Mouse (Mus musculus): Measurements from ENCODE around the gene Lrrc4. TPM values are rescaled to one million over a fixed set of nuclear protein-coding genes. Genes with fewer than 3 reads are reported as not detected.

The Lrrc4 gene
- polyA plus RNA-seq, 1 experiment from 2014 or later: 6.9 TPM

DNA sequence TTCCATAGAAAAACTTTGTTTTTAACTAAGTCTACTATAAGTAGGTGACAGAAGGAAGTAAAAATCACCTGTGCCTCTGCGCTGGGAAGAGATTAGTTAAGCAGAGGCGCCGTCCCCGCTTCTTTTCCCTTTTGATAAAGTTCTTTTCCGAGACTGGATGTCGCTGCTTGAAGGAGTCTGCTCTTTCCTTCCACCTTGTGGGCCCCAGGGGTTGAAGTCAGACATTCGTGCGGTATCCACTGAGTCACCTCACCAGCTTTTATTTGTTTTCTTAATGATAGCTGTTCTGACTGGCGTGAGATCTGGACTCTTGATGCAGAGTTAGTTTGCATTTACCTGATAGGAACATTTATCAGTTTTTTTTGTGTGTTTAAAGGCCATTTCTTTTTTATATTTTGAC is 96.4 kb downstream of the Lrrc4 start:
- WGBS: 81% methylated on average over 9 of the region's 9 CpGs
- Histone ChIP-seq H3K4me2 (replicated peaks) (no peak overlapping the region), H3K27ac (no peak overlapping the region), H3K9me3 (no peaks in the 10 kb centered on the region), H3K27me3 (replicated peaks) (no peaks in the 10 kb centered on the region), H3K4me3 (no peak overlapping the region), H3K4me1 (no peaks in the 10 kb centered on the region), H3K9ac (no peak overlapping the region), H3K36me3 (no peaks in the 10 kb centered on the region)
- ATAC-seq (ENCODE audit: low FRiP score, low read depth): no peak

DNA sequence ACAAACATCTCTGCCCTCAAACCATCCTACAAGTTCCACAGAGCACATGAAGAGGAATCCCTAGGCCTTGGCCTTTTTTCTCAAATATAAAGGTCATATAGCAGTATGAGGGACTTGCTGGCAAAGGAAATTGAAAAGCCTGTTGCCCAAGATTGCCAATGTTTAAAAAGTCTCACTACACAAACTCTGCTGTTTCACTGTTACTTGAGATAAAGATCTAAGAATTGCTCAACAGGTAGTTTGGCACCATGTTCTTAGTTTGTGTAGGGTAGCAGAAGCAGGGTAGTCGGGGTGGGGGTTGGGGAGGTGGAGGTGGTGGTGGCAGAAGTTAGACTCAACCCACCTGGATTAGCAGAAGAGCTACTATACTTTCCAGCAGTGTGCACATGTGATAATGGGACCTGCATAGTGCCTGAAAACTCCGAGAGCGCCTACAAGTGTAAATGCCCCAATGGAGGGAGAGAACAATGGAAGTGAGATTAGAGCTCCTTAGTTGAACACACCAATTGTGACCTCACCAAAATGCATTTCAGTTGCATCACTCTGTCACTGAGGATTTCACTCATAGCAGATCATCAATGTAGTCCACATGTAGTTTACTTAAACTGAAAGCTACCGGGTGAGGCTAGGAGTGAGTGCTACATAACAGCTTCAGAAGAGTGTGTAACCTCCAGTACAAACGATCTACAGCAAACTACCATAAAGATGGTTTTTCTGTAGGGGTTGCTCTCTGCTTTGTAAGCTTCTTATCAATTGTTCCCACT is 97.5 kb downstream of the Lrrc4 start:
- H3K4me2 ChIP-seq (replicated peaks): no peak overlapping the region
- no peak overlapping the region for H3K27ac ChIP-seq
- no peak for ATAC-seq (ENCODE audit: low FRiP score, low read depth)
- no peak overlapping the region for H3K4me3 ChIP-seq
- 85% methylated on average over 5 of the region's 5 CpGs for WGBS
- no peak overlapping the region for H3K9ac ChIP-seq
- H3K9me3 ChIP-seq: no peaks in the 10 kb centered on the region
- no peaks in the 10 kb centered on the region for H3K36me3 ChIP-seq
- H3K27me3 ChIP-seq (replicated peaks): no peaks in the 10 kb centered on the region
- peaks cover 10% of the 10 kb centered on the region for H3K4me1 ChIP-seq

DNA sequence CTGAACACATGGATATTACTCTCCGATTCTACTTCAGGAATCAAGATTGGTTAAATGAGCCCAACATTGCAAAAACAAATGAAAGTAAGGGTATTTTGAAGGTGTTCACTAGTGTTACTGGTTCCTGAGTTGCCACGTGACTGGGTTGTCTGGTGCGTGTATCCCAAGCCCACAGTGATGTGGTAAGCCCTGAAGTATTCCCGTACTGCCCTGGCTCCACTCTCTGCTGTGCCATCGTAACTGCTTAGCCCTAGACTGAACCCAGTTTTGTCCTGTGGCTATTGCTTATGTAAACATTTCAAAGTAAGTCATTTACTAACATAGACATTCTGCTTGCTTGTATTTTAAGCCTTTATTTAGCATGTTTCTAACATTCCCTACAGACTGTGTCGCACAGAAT is 100.3 kb downstream of the Lrrc4 start:
- H3K9me3 ChIP-seq: no peaks in the 10 kb centered on the region
- no peak overlapping the region for H3K9ac ChIP-seq
- no peaks in the 10 kb centered on the region for H3K36me3 ChIP-seq
- peaks cover 15% of the 10 kb centered on the region for H3K4me1 ChIP-seq
- no peak for ATAC-seq (ENCODE audit: low FRiP score, low read depth)
- no peak overlapping the region for H3K4me3 ChIP-seq
- H3K27me3 ChIP-seq (replicated peaks): no peaks in the 10 kb centered on the region
- 95% methylated on average over 6 of the region's 6 CpGs for WGBS
- H3K4me2 ChIP-seq (replicated peaks): no peak overlapping the region
- no peak overlapping the region for H3K27ac ChIP-seq

DNA sequence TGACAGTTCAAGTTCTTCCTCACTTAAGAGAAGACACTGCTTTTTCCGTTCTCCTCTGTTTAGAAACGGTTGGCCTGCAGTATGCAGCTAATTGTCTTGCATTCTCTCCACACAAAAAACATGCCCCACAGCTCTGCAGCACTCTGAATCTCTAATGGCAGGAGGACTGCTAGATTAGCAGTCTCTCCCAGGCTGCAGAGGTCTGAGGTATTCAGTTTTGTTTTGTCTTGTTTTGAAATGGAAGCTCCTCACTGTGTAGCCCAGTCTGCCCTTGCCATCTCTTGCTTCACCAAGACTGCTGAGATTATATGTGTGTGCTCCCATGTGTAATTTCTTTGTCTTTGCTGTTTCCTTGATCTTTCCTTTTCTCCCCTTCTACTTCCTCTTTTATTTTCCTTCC is 101.9 kb downstream of the Lrrc4 start:
- Histone ChIP-seq H3K27me3 (replicated peaks) (no peaks in the 10 kb centered on the region), H3K27ac (no peak overlapping the region), H3K4me1 (peaks cover 15% of the 10 kb centered on the region), H3K4me2 (replicated peaks) (no peak overlapping the region), H3K9ac (no peak overlapping the region), H3K9me3 (no peaks in the 10 kb centered on the region), H3K4me3 (no peak overlapping the region), H3K36me3 (no peaks in the 10 kb centered on the region)
- 11% methylated on average over 2 of the region's 2 CpGs for WGBS
- ATAC-seq (ENCODE audit: low FRiP score, low read depth): no peak

DNA sequence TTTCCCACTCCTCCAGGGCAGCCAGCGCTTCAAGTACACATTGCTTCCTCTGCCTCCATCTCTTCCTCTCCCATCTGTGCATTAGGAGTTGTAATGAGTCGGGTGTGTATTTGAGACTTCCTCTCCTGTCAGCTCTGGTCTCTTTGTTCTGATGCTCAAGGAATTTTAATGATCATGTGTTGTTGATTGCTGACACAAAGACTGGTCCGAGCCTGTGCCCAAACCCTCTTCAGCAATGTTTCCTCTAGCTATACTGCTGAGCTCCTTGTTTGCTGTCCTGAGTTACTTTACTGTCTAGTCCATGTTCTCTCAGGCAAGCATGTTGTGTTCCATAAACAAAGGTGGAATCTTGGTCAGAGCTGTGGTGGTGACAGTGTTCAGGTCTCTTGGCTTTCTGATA is 102.3 kb downstream of the Lrrc4 start:
- H3K9ac ChIP-seq: no peak overlapping the region
- no peaks in the 10 kb centered on the region for H3K9me3 ChIP-seq
- H3K27me3 ChIP-seq (replicated peaks): no peaks in the 10 kb centered on the region
- H3K4me1 ChIP-seq: peaks cover 15% of the 10 kb centered on the region
- WGBS: 15% methylated on average over 3 of the region's 3 CpGs
- no peak overlapping the region for H3K4me3 ChIP-seq
- no peak overlapping the region for H3K27ac ChIP-seq
- ATAC-seq (ENCODE audit: low FRiP score, low read depth): no peak; the same call in 1 of the 2 replicates
- no peak overlapping the region for H3K4me2 ChIP-seq (replicated peaks)
- H3K36me3 ChIP-seq: no peaks in the 10 kb centered on the region

DNA sequence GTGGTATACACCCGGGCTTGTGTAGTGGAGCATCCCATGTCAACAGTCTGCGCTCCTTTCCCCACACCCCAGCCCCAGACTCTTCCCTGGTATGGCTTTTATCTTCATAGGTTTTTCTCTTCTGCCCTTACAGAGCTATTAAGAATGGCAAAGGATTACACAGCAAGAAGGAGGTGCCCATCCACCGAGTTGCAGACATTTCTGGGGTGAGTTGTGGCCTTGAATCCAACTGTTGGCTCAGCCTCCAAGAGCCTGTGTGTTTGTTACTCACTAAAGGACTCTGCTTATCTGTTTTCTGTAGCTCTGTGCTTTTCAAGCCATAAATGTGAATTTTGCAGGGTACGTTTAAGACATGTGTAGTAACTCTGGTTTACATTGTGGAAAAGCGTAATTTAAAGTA is 106.8 kb downstream of the Lrrc4 start:
- no peak overlapping the region for H3K4me2 ChIP-seq (replicated peaks)
- no peak overlapping the region for H3K27ac ChIP-seq
- H3K9ac ChIP-seq: no peak overlapping the region
- no peaks in the 10 kb centered on the region for H3K27me3 ChIP-seq (replicated peaks)
- H3K36me3 ChIP-seq: no peaks in the 10 kb centered on the region
- no peak for ATAC-seq (ENCODE audit: low FRiP score, low read depth)
- 80% methylated on average over 5 of the region's 5 CpGs for WGBS
- H3K9me3 ChIP-seq: no peaks in the 10 kb centered on the region
- H3K4me3 ChIP-seq: no peak overlapping the region
- peaks cover 12% of the 10 kb centered on the region for H3K4me1 ChIP-seq

DNA sequence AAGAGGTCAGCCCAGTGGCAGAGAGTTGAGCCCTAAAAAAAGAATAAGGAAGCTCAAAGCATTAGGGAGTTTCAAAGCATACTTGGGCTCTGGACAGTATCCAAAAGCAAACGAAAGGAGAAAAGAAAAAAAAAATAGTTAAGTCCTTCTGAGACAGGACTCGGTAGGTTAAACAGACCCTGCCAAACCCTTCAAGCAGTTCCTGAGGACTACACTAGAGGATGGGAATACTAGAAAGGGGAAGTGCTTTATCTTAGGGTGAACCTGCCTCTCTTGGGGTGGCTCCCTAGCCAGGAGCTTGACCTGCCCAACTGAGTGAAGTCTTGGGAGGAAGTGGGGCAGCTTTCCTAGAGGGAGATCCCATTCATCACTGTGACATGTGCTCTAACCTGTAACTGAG is 108.5 kb downstream of the Lrrc4 start:
- no peak overlapping the region for H3K27ac ChIP-seq
- no peaks in the 10 kb centered on the region for H3K4me1 ChIP-seq
- ATAC-seq (ENCODE audit: low FRiP score, low read depth): no peak
- 74% methylated on average over 2 of the region's 2 CpGs for WGBS
- no peaks in the 10 kb centered on the region for H3K36me3 ChIP-seq
- H3K9ac ChIP-seq: no peak overlapping the region
- no peaks in the 10 kb centered on the region for H3K9me3 ChIP-seq
- H3K27me3 ChIP-seq (replicated peaks): no peaks in the 10 kb centered on the region
- H3K4me3 ChIP-seq: no peak overlapping the region
- H3K4me2 ChIP-seq (replicated peaks): no peak overlapping the region

DNA sequence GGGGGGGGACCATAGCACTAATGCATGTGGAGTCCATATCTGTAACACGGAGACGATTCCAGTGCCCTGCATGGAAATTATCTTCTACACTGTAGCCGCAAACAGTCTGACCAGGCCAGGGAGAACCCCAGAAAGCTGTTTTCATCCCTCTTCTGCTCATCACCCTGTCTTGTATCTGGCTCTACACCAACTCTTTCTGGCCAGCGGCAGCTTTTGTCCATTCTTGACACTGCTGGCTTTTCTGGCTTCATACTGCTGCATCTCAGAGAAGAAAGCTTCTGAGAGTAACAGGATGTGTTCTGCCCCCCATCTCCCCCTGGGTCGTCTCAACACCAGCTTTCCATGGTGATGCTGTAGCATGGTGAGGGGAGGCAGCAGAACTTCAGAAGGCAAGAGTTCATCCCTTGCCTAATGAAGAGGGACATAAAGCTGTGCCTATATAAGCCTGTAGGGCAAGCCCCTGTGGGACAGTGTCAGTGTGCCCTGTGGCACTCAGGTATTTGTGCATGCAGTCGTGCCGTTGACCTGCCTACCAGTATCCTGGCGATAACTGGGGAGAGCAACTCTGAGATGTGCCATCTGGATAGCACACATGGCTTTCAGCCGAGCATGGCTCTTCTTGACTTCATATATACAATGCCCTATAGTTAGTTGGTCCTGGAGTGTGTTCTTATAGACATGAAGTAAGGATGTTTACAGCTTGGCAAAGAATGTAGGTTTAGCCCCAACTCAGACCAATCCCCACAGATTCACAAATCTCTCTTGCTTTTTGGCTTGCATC is 111.0 kb downstream of the Lrrc4 start:
- WGBS: 94% methylated on average over 9 of the region's 9 CpGs
- H3K27ac ChIP-seq: no peak overlapping the region
- no peak for ATAC-seq (ENCODE audit: low FRiP score, low read depth)
- no peaks in the 10 kb centered on the region for H3K36me3 ChIP-seq
- no peak overlapping the region for H3K4me3 ChIP-seq
- no peaks in the 10 kb centered on the region for H3K27me3 ChIP-seq (replicated peaks)
- H3K4me2 ChIP-seq (replicated peaks): no peak overlapping the region
- no peaks in the 10 kb centered on the region for H3K9me3 ChIP-seq
- no peak overlapping the region for H3K9ac ChIP-seq
- no peaks in the 10 kb centered on the region for H3K4me1 ChIP-seq

DNA sequence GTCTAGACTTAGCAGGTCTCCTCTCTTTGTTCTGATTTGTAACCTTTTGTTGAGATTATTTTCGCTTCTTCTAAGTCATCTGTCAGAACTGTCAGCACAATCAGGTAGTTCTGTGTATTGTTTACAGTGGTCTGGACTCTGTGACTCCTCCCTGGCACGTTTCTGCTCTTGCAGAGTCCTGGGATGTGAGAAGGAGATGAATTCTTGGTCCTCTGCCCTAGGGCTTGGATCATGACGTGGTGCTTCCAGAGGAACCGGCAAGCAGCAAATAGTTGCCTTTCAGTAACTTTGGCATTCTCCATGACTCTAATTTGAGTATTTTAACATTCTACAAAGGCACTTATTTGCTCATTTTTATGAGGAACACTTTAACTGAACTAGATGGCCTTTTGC is 113.7 kb downstream of the Lrrc4 start:
- WGBS: 60% methylated on average over 4 of the region's 4 CpGs
- Histone ChIP-seq H3K4me1 (no peaks in the 10 kb centered on the region), H3K27ac (no peak overlapping the region)

DNA sequence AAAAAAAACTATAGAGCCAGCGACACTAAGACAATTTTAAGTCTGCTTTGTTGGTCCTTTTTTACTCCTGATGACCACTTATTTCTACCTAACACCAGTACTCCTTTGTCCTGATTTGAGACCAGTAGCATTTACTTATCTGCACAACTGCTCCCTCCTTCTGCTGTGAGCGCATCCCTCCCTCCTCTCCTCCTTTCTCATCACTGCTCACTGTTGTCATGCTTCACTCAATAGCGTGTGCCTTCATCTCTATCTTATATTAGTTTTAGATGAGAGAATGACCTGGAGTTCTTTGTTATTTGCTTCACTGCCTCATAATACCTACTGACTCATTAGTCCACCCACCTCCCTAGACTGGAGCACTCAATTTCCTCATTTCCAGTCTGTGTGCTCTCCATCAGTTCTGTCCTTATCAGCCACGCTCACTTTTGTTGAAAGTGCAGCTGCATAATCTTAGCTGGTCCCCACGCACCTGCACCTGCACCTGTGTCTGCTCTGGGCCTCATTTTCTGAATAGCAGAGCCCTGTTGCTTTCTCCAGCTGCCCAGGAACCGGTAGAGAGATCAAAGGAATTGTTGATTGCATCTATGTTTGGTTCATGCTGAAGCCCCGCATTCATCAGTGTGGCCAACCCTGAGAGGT is 114.2 kb downstream of the Lrrc4 start:
- Histone ChIP-seq H3K9me3 (no peaks in the 10 kb centered on the region), H3K9ac (no peak overlapping the region), H3K4me1 (no peaks in the 10 kb centered on the region), H3K36me3 (no peaks in the 10 kb centered on the region), H3K27ac (no peak overlapping the region), H3K4me3 (no peak overlapping the region), H3K4me2 (replicated peaks) (no peak overlapping the region), H3K27me3 (replicated peaks) (no peaks in the 10 kb centered on the region)
- WGBS: 54% methylated on average over 7 of the region's 7 CpGs
- ATAC-seq (ENCODE audit: low FRiP score, low read depth): no peak

More for the DNA sequence above, 113.7 kb downstream of the Lrrc4 start:
- no peak overlapping the region for H3K4me3 ChIP-seq
- no peak overlapping the region for H3K9ac ChIP-seq
- no peak overlapping the region for H3K4me2 ChIP-seq (replicated peaks)
- no peaks in the 10 kb centered on the region for H3K36me3 ChIP-seq
- no peak for ATAC-seq (ENCODE audit: low FRiP score, low read depth)
- H3K27me3 ChIP-seq (replicated peaks): no peaks in the 10 kb centered on the region
- no peaks in the 10 kb centered on the region for H3K9me3 ChIP-seq

DNA sequence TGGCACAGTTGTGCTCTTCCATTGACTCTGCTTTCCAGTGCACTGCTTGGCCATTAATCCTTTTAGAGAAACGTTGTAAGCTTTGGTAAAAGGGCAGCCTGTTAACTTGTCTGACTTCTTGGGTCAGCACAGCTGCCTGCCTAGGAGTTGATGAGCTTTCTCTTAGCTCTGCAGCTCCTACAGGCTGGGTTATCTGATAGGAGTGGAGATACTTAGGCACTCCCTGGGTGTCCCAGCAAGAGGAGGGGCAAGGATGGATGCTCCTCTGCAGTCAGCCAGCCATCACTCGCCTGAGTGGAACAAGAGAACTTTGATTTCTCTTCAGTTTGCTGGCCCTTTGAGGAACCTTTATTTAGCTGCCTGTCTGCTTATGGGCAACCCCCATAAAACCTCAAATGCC is 121.5 kb downstream of the Lrrc4 start:
- Histone ChIP-seq H3K27me3 (replicated peaks) (no peaks in the 10 kb centered on the region), H3K9ac (no peak overlapping the region), H3K36me3 (no peaks in the 10 kb centered on the region; the same call in 1 of the 2 replicates), H3K4me2 (replicated peaks) (no peak overlapping the region), H3K27ac (no peak overlapping the region), H3K4me1 (no peaks in the 10 kb centered on the region; the same call in 1 of the 2 replicates), H3K4me3 (no peak overlapping the region), H3K9me3 (no peaks in the 10 kb centered on the region)
- no peak for ATAC-seq (ENCODE audit: low FRiP score, low read depth)
- WGBS: 23% methylated on average over 2 of the region's 2 CpGs

DNA sequence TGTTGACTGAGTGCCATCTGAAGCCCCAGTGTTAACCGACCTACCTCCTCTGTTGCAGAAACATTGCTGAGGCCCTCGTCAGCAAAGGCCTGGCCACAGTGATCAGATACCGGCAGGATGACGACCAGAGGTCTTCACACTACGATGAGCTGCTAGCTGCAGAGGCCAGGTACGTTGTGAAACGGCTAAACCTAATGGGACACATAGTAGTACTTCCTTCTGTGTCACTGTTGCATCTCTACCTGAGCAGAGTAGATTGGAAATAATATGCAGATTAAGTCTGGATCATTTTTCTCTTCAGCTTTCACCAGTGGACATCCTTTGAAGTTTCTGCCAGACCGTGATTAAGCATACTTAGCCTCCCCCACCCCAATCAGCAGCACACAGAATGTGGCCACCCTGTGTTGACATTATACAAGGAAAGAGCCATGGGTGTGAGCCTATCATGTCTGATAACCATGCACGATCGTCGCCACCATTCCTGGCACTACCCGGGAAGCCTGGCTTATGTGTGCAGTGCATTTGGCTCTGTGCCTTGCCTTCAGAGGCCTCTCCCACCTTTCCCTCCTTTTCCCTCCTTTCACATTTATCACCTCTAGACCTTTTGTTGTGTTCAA is 124.5 kb downstream of the Lrrc4 start:
- Histone ChIP-seq H3K36me3 (no peaks in the 10 kb centered on the region; the same call in 1 of the 2 replicates), H3K9ac (no peak overlapping the region), H3K27ac (no peak overlapping the region), H3K4me2 (replicated peaks) (no peak overlapping the region), H3K27me3 (replicated peaks) (no peaks in the 10 kb centered on the region), H3K4me1 (no peaks in the 10 kb centered on the region; the same call in 1 of the 2 replicates), H3K4me3 (no peak overlapping the region), H3K9me3 (no peaks in the 10 kb centered on the region)
- WGBS: 90% methylated on average over 12 of the region's 12 CpGs
- ATAC-seq (ENCODE audit: low FRiP score, low read depth): no peak
